Mouse (Mus musculus): ENCODE results near the gene B3galt4.

GRCm38 (mm10) chr17:33999341-34000149, 48.3 kb upstream of the B3galt4 start:
- TF ChIP-seq CTCF (IDR thresholded peaks at IDR 0.05) (no peak), POLR2A (IDR thresholded peaks at IDR 0.05; ENCODE audit: insufficient read depth, low read depth, low read length) (no peak)

Data from heart, adult 2 months (tissue).